Mouse (Mus musculus) embryonic facial prominence, embryonic 12.5 days (tissue): ENCODE results near the gene Adam1a. TPM values are rescaled to one million over a fixed set of nuclear protein-coding genes. Genes with fewer than 3 reads are reported as not detected.
A peak's percentile ranks its signal among the peaks of the same experiment; 100 is the strongest.

Experiments used
- ATAC-seq: fragments of 200-750 bp; cut with Nextera tagmentation; 2 replicates; pipeline ENCODE4 v1.8.0; 2017; ENCODE audit not compliant: insufficient number of reproducible peaks, insufficient read depth, low FRiP score, low TSS enrichment
- H3K27ac ChIP-seq: fragments of 300-500 bp; sonication (generic); 2 replicates; pipeline ENCODE4 v1.5.1; 2016; ENCODE audit warnings: mild to moderate bottlenecking
- H3K27me3 ChIP-seq: fragments of 300-500 bp; sonication (generic); 2 replicates; pipeline ENCODE4 v1.6.1; 2016; ENCODE audit warnings: mild to moderate bottlenecking, moderate library complexity
- H3K36me3 ChIP-seq: fragments of 300-500 bp; sonication (generic); 2 replicates; pipeline ENCODE4 v1.6.1; 2016; ENCODE audit warnings: mild to moderate bottlenecking
- H3K4me1 ChIP-seq: fragments of 300-500 bp; sonication (generic); 2 replicates; pipeline ENCODE4 v1.6.1; 2016
- H3K4me2 ChIP-seq: fragments of 300-500 bp; sonication (generic); replicated peaks from 2 replicates; pipeline ENCODE4 v1.6.1; 2016; ENCODE audit warnings: mild to moderate bottlenecking, moderate library complexity
- H3K4me3 ChIP-seq: fragments of 300-500 bp; sonication (generic); 2 replicates; pipeline ENCODE4 v1.5.1; 2016; ENCODE audit warnings: mild to moderate bottlenecking
- H3K9ac ChIP-seq: fragments of 300-500 bp; sonication (generic); 2 replicates; pipeline ENCODE4 v1.6.1; 2016; ENCODE audit warnings: mild to moderate bottlenecking, moderate library complexity
- H3K9me3 ChIP-seq: fragments of 300-500 bp; sonication (generic); 2 replicates; pipeline ENCODE4 v1.6.1; 2016; ENCODE audit warnings: mild to moderate bottlenecking, moderate library complexity
- WGBS: fragments of 180-500 bp; shearing (Covaris S2); methylation state at CpG from one replicate; pipeline ENCODE4 v1.1.7; 2016; 5-methylcytosine and 5-hydroxymethylcytosine counted together
- polyA plus RNA-seq: library from polyadenylated mRNA; unstranded; fragments of >200 nt; fragmentation: Nextera tagmentation; extraction: Ambion mirVana; gene quantifications from 2 replicates; pipeline ENCODE4 v1.2.1, GENCODE M21; 2016

The Adam1a gene
- polyA plus RNA-seq, 1 experiment from 2014 or later: 2.0 TPM

- 84% methylated on average over 7 of the region's 7 CpGs for WGBS
- Histone ChIP-seq H3K27ac (no peak overlapping the region), H3K9ac (no peak overlapping the region), H3K4me2 (no peak overlapping the region), H3K36me3 (no peaks in the 10 kb centered on the region), H3K4me1 (peaks cover 9% of the 10 kb centered on the region), H3K4me3 (no peak overlapping the region), H3K27me3 (no peaks in the 10 kb centered on the region), H3K9me3 (no peaks in the 10 kb centered on the region)
- no peak for ATAC-seq
Observed at GRCm38 (mm10) chr5:121549196-121549595, 3.9 kb upstream of the Adam1a start.

- Histone ChIP-seq H3K4me3 (0 out of 2 replicates have a peak overlapping the region, but pooled peaks have one; percentile 100), H3K4me2 (no peak overlapping the region), H3K9ac (no peak overlapping the region), H3K27me3 (no peaks in the 10 kb centered on the region), H3K36me3 (no peaks in the 10 kb centered on the region), H3K9me3 (no peaks in the 10 kb centered on the region), H3K4me1 (peaks cover 16% of the 10 kb centered on the region), H3K27ac (no peak overlapping the region)
- 95% methylated on average over 3 of the region's 3 CpGs for WGBS
- ATAC-seq: no peak
Observed at GRCm38 (mm10) chr5:121547084-121547483, 1.8 kb upstream of the Adam1a start.

- Histone ChIP-seq H3K27ac (peak overlapping the region; percentile 96; the same call in 1 of the 2 replicates), H3K27me3 (no peaks in the 10 kb centered on the region), H3K4me3 (peak overlapping the region; percentile 100), H3K4me1 (peaks cover 16% of the 10 kb centered on the region), H3K4me2 (peak overlapping the region; percentile 80), H3K9ac (peak overlapping the region; percentile 100), H3K36me3 (no peaks in the 10 kb centered on the region), H3K9me3 (no peaks in the 10 kb centered on the region)
- 37% methylated on average over 6 of the region's 6 CpGs for WGBS
- no peak for ATAC-seq
Observed at GRCm38 (mm10) chr5:121546530-121546895, 1.2 kb upstream of the Adam1a start.

- ATAC-seq: peak; percentile 95
- H3K4me1 ChIP-seq: peaks cover 16% of the 10 kb centered on the region
- WGBS: 2% methylated on average over 55 of the region's 55 CpGs
- no peaks in the 10 kb centered on the region for H3K36me3 ChIP-seq
- H3K4me3 ChIP-seq: peak within 1 kb of the TSS; percentile 100
- H3K9me3 ChIP-seq: no peaks in the 10 kb centered on the region
- H3K9ac ChIP-seq: peak within 1 kb of the TSS; percentile 100
- peak within 1 kb of the TSS; percentile 96 for H3K27ac ChIP-seq
- peak within 1 kb of the TSS; percentile 80 for H3K4me2 ChIP-seq
- H3K27me3 ChIP-seq: no peaks in the 10 kb centered on the region
Observed at GRCm38 (mm10) chr5:121545793-121546529, 679 bp upstream of the Adam1a start, which contains the start of gene Mapkapk5. TSS of gene Mapkapk5 (minus strand) at chr5:121545905.

- Histone ChIP-seq H3K9me3 (no peaks in the 10 kb centered on the region), H3K27me3 (no peaks in the 10 kb centered on the region), H3K36me3 (no peaks in the 10 kb centered on the region), H3K4me1 (peaks cover 16% of the 10 kb centered on the region), H3K27ac (no peak overlapping the region), H3K4me3 (no peak overlapping the region), H3K9ac (no peak overlapping the region), H3K4me2 (no peak overlapping the region)
- ATAC-seq: no peak
- 78% methylated on average over 3 of the region's 3 CpGs for WGBS
Observed at GRCm38 (mm10) chr5:121543370-121543769, 1.9 kb downstream of the Adam1a start.

GRCm38 (mm10) chr5:121541235-121541634 is 4.0 kb downstream of the Adam1a start:
- no peak overlapping the region for H3K4me2 ChIP-seq
- no peaks in the 10 kb centered on the region for H3K27me3 ChIP-seq
- 90% methylated on average over 7 of the region's 7 CpGs for WGBS
- peaks cover 8% of the 10 kb centered on the region; the same call in 1 of the 2 replicates for H3K36me3 ChIP-seq
- ATAC-seq: no peak
- peaks cover 13% of the 10 kb centered on the region for H3K4me1 ChIP-seq
- no peak overlapping the region for H3K9ac ChIP-seq
- H3K27ac ChIP-seq: no peak overlapping the region
- H3K9me3 ChIP-seq: no peaks in the 10 kb centered on the region
- H3K4me3 ChIP-seq: no peak overlapping the region

- peaks cover 19% of the 10 kb centered on the region for H3K36me3 ChIP-seq
- peaks cover 13% of the 10 kb centered on the region for H3K4me1 ChIP-seq
- 92% methylated on average over 5 of the region's 5 CpGs for WGBS
- H3K9me3 ChIP-seq: no peaks in the 10 kb centered on the region
- no peaks in the 10 kb centered on the region for H3K27me3 ChIP-seq
- ATAC-seq: no peak
- H3K27ac ChIP-seq: no peak overlapping the region
- no peak overlapping the region for H3K4me3 ChIP-seq
- H3K9ac ChIP-seq: no peak overlapping the region
- no peak overlapping the region for H3K4me2 ChIP-seq
Observed at GRCm38 (mm10) chr5:121540066-121540465, 5.2 kb downstream of the Adam1a start.

GRCm38 (mm10) chr5:121537588-121537987 is 7.7 kb downstream of the Adam1a start:
- no peaks in the 10 kb centered on the region for H3K27me3 ChIP-seq
- H3K4me3 ChIP-seq: no peak overlapping the region
- no peak for ATAC-seq
- no peak overlapping the region for H3K27ac ChIP-seq
- H3K9me3 ChIP-seq: no peaks in the 10 kb centered on the region
- H3K9ac ChIP-seq: no peak overlapping the region
- H3K36me3 ChIP-seq: peaks cover 41% of the 10 kb centered on the region
- no peaks in the 10 kb centered on the region for H3K4me1 ChIP-seq
- 78% methylated on average over 2 of the region's 2 CpGs for WGBS
- no peak overlapping the region for H3K4me2 ChIP-seq

- peaks cover 47% of the 10 kb centered on the region for H3K36me3 ChIP-seq
- no peak overlapping the region for H3K4me2 ChIP-seq
- H3K9me3 ChIP-seq: no peaks in the 10 kb centered on the region
- no peak overlapping the region for H3K27ac ChIP-seq
- no peak overlapping the region for H3K9ac ChIP-seq
- 81% methylated on average over 7 of the region's 7 CpGs for WGBS
- H3K4me3 ChIP-seq: no peak overlapping the region
- ATAC-seq: no peak
- H3K27me3 ChIP-seq: no peaks in the 10 kb centered on the region
- H3K4me1 ChIP-seq: no peaks in the 10 kb centered on the region
Observed at GRCm38 (mm10) chr5:121536921-121537555, 8.2 kb downstream of the Adam1a start.

- Histone ChIP-seq H3K4me3 (no peak overlapping the region), H3K9ac (no peak overlapping the region), H3K9me3 (no peaks in the 10 kb centered on the region), H3K4me2 (no peak overlapping the region), H3K36me3 (peaks cover 63% of the 10 kb centered on the region), H3K4me1 (no peaks in the 10 kb centered on the region), H3K27me3 (no peaks in the 10 kb centered on the region), H3K27ac (no peak overlapping the region)
- no peak for ATAC-seq
- WGBS: 92% methylated on average over 3 of the region's 3 CpGs
Observed at GRCm38 (mm10) chr5:121535116-121535515, 10.2 kb downstream of the Adam1a start.

- no peak for ATAC-seq
- H3K27ac ChIP-seq: no peak overlapping the region
- H3K4me2 ChIP-seq: no peak overlapping the region
- H3K4me1 ChIP-seq: no peaks in the 10 kb centered on the region
- H3K27me3 ChIP-seq: no peaks in the 10 kb centered on the region
- 90% methylated on average over 5 of the region's 5 CpGs for WGBS
- no peak overlapping the region for H3K4me3 ChIP-seq
- H3K36me3 ChIP-seq: peaks cover 69% of the 10 kb centered on the region
- no peaks in the 10 kb centered on the region for H3K9me3 ChIP-seq
- no peak overlapping the region for H3K9ac ChIP-seq
Observed at GRCm38 (mm10) chr5:121534521-121534920, 10.8 kb downstream of the Adam1a start.

- H3K4me3 ChIP-seq: no peak overlapping the region
- no peak overlapping the region for H3K27ac ChIP-seq
- no peaks in the 10 kb centered on the region for H3K4me1 ChIP-seq
- ATAC-seq: no peak
- H3K9me3 ChIP-seq: no peaks in the 10 kb centered on the region
- peaks cover 81% of the 10 kb centered on the region for H3K36me3 ChIP-seq
- 88% methylated on average over 8 of the region's 8 CpGs for WGBS
- H3K4me2 ChIP-seq: no peak overlapping the region
- H3K9ac ChIP-seq: no peak overlapping the region
- no peaks in the 10 kb centered on the region for H3K27me3 ChIP-seq
Observed at GRCm38 (mm10) chr5:121526961-121527360, 18.3 kb downstream of the Adam1a start.
